Mouse (Mus musculus) CD4-positive, CD25-positive, alpha-beta regulatory T cell, adult 2 months (primary cell): ENCODE results near the gene Etv6.

Source experiments
- DNase-seq: peaks from one replicate; pipeline ENCODE4 v3.0.0-alpha.2; 2012; ENCODE audit warnings: low read depth, low spot score

Gene Etv6

DNA sequence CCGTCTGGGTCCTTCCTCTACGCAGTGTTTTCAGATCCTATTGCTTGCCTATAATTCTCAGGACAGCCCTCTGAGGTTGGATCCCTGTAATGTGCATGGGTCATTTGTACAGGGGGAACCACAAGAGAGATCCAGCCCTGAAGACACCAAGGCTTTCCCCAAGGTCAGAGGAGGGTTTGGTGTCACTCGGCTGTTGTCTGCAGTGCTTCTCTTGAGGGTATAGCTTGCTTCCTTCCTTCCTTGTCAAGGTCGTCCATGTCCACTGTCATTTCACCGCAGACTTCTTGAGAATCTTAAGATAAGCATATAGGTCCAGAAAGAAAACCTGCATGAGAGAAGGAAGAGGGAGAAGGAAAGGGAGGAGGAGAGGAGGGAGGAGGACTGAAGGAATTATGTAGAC, 215.3 kb downstream of the Etv6 start:
- DNase-seq = no peak

DNA sequence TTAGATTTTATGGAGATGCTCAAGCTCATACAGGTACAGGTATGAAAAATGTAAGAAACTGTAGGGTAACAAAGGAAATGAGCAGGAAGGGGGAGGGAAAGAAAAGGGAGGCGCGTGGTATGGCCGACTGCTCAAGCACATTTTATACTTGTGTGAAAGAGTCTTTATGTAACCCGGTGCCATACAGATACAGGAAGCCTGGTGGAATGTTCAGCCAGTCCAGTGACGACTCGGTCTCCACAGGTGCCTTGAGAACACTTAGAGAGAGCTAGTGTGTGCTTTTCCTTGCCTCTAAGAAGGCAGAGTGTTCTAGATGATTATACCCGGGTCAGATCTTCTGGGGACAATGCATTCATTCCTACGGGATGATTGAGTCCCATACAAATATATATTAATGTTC, 215.9 kb downstream of the Etv6 start:
- DNase-seq = peak; percentile 13

DNA sequence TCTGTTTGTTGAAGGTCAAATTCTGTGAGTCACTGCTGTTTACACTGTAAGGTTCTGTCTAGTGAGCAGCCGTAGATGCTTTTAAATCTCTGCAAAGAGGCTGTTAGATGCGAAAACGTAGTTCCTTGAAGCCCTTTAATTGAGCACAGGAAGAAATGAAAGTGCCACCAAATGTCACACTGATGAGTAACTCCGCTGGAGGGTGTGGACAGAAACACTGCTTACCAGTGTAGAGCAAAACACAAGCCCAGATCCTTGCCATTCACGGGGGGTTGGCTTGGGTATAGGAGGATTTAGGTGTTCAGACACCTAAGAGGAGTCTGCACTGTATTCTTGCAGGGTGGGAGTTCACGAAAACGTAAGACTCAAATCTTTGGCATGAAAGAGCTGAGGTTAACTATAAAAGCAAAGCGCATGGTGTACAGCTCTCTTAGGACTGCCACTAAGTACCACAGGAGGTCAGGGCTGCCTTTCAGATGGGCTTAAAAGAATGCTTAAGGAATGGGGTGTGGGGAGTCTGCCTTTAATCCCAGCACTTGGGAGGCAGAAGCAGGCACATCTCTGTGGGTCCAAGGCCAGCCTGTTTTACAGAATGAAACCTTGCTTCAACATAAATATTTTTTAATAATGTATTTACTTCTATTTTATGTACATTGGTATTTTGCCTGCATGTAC, 216.7 kb downstream of the Etv6 start:
- peak; percentile 49 for DNase-seq

DNA sequence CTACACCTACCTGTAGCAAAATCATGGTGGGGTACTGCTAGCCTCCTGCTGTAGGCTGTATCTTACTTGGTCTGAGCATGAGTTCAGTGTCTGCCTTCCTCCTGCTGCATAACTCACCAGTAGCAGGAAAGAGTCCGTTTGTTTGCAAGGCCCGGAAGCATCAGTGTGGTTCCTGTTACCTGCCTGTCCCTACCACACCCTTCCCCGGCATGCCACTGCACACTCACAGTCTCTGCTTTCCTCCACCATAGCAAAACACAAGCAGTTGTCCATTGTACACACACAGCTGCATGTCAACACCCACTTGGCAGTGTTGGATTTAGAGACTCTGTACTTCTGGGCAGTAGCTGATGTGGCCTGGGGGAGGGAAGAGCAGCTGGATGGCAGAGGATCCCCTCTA, 220.9 kb downstream of the Etv6 start:
- DNase-seq = no peak

DNA sequence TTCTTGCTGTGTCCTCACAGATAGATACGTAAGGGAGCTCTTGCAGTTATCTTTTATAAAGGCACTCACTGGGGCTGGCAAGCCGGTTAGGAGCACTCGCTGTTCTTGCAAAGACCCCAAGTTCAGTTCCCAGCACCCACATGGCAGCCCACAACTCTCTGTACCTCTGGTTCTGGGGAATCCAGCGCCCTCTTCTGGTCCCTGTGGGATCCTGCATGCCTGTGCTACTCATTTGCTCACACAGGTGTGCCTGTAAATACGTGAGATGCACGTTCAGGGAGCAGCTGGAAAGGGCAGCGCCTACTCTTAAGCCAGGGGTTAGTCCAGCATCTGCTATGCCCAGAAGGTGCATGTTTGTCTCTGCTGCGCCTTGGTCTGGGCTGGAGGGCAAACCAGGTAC, 224.4 kb downstream of the Etv6 start:
- no peak for DNase-seq

DNA sequence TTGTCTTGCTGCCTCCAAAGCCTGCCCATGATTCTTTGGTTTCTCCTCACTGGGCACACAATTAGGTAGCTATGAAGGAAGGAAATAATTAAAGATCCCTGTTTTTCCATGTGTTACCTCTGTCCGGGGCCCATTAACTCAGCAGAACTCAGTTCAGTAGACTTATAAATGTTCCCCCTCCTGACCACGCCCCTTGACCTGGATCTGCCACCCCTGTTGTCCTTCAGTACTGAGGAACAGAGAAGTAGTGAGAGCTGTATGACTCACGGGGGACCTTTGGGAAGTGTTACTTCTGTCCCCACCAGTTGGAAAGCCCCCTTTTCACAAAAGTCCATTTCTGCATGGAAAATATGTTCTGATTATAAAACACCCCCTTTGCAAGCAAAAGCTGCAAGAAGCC, 226.4 kb downstream of the Etv6 start:
- no peak for DNase-seq

DNA sequence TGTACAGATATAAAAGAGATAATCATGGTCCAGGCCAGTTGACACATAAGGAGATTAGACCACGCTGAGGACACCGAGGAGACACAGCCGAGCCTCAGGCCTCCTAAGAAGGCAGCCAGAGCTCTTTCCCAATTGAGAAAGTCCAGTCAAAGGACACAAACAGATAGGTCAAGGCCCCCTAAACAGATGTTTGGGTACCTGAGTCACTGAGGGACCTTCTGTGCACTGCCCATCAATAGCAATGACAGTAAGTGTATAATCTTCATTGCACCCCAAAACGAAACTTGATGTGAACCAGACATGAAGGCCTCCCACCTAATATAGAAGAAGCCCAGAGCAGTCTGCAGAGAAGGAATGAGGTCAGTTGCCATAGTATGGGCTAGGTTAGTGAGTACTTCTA, 226.9 kb downstream of the Etv6 start:
- DNase-seq = no peak

DNA sequence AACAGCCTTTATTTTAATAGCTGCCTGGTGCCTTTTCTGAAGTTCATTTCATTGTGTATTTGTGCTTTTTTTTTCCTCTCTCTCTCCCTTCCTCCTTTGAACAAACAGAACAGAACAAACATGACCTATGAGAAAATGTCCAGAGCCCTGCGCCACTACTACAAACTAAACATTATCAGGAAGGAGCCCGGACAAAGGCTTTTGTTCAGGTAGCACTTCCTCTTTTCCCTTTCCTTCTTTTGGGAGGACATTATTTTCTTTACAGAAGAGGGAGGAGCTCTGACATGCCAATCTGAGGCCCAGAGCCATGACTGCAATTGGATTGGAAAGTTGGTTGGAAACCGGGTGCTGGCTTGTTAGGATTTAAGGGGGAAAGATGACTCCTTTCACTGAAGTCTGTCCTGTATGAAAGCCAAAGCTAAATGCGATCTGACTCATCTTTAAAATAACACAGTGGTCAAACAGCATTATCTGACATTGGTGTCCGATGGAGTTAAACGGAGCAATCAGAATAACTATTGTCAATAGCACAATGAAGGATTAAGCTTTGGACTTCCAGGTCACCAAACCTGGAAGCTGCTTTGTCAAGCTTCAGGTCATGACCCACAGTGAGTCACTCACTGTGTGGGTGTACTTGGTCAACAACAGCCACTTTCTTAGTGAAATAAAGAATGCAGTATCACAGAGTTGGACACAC, 227.6 kb downstream of the Etv6 start:
- no peak for DNase-seq

DNA sequence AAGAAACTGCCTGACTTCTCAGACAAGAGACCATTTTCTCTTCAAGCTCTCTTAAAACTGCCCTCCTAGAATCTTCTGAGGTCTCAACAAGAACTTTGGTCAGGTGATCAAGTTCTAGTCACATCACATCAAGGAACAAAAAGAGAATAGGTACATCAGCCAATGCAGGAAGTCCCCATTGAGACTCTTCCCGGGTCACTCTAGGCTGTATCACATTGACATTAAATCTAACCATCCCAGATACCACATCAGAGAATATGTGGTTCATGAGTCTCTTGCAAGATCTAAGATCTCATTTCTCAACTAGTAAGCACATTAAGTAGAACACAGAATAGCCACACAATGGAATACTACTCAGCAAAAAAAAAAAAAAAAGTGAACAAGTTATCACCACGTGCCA, 238.4 kb downstream of the Etv6 start:
- peak; percentile 30 for DNase-seq

DNA sequence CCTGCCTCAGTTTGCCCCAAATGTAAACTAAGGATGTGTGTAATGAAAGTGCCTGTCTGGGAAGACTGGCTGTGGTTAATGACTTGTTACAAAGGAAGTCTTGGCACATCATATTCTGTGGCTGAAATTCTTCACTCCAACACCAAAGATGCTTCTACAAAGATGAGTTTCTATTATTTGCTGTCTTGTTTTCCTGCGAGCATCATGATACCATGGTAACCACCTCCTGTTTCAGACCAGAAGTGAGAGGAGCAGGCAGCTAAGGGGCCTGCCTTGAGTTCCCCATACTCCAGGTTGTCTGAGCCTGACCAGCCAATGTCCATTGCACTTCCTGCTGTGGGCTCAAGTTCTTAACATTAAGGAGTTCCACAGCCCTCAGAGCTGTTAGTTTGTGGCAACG, 241.5 kb downstream of the Etv6 start:
- no peak for DNase-seq

DNA sequence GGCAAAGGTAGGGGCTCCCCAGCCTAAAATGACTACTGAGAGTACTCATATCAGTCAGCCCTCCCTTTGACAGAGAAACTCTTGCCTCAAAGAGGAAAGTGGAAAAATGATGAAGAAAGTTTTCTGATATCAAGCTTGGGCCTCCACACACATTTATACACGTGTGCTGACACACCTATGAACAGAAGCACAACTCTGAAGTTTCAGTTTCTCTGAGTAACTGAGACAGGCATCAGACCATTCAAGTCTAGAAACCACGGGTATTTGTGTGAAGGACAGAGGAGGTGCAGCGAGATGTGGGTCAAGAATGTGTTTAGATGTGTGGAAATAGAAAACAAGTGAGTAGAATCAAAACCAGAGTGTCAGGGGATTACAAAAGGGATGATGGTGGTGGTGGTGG, 246.6 kb downstream of the Etv6 start:
- peak; percentile 4 for DNase-seq

DNA sequence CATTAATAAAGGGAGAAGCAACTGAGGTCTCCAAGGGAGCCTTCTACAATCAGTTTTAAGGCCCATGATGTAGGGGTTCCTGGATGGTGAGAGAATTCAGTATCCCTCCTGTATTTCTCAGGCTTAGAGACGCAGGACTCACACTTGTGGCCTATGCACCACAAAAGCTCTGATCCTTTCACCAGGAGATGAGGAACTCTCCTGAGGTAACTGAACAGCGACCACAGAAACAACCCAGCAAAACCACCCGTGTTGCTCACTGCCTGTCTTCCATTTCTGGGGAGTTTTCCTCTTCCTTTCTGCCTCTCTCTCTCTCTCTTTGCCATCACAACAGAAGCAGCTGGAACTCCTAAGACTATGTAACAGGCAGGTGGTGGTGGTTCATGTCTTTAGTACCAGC, 256.3 kb downstream of the Etv6 start:
- no peak for DNase-seq

DNA sequence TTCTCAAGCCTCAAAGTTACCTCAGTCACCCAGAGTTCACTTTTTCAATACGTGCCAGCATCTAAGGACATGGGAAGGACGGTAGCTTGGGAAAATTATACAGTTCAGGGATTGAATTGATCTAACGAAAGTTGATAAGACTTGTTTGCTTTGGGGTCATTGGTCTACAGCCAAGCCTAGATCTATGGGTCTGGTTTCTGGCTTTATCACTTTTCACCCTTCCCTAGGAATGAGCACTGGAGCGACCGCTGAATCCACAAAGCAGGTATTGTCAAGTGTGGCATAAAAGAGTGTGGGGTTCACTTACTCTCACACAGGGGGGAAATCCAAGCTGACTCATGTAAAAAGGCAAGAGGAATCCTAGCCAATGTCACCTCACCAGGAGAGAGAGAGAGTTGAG, 256.9 kb downstream of the Etv6 start:
- no peak for DNase-seq

DNA sequence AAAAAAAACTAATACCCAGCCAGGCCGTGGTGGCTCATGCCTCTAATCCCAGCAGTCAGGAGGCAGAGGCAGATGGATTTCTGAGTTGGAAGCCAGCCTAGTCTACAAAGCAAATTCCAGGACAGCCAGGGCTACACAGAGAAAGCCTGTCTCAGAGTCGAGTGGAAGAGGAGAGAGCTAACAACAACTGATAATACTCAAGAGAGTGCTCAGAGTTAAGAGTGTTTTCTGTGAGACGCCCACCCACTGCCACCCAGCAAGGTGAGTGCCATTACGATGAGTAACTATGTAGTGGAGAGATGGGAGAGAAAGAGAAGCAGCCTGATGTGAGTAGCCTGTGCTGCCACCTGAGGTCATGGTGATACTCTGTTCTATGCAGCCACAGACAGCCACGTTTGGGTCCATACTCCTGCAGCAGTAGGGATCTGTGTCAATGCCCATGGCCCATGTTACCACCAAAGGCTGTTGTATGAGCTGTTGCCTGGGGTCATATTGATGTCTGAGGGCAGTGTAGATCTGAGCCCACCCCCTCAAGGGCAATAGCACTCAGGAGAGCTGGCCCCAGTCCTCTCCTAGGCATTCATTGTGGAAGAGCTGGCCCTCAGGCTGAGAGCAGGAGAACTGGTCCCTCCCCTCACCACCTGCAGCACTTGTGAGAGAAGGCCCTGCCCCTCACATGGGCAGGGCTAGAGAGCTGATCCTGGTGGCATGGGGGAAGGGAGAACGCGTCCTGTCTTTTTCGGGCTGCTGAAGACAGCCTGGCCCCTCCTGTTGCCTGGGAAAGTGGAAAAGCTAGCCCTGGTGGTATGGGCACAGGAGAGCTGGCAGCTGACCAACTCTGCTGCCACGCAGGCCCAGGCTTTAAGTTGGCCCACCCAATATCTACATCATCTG, 258.4 kb downstream of the Etv6 start:
- no peak for DNase-seq

DNA sequence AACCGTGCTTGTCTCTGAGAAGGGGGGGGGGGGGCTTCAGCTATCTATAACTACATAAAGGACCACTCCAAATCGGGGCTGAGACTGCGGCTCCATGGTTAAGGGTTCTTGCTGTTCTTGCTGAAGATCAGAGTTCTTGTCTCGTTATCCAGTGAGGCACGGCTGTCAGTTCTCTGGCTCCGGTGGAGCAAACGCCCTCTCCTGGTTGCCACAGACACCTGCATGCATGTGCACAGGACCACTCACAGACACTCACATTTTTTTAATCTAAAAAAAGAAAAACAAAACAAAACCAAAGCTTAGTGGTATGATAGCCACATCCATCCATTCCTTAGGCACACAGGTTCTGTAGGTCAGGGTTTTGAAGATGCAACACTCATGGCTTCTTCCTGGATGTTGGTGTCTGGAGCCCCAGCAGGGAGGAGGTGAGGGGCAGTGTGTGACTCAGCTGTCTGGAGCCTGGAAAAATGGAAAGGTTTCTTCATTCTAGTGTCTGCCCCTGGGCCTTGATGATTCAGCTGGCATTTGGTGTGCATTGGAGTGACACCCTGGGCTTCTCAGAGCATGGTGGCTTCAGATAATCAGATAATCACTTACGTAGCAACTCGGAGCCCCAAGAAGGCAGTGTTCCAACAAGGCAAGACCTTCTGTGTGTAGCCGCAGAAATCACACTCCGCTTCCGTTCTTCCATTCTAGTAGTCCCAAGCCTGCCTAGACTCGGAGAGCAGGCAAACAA, 262.6 kb downstream of the Etv6 start:
- DNase-seq = no peak

DNA sequence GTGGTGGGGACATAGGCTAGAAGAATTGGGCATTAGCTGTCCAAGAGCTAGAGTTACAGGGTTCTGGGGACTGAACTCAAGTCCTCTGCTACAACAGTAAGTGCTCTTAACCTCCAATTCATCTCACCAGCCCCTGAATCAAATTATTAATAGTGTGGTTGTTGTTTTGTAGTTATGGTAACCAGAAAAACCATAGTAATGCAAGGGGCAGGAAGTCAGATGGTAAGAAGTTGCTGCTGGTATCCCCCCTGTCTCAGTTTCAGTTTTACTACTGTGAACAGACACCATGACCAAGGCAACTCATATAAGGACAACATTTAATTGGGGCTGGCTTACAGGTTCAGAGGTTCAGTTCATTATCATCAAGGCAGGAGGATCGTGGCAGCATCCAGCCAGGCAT, 266.5 kb downstream of the Etv6 start:
- DNase-seq = peak; percentile 52

DNA sequence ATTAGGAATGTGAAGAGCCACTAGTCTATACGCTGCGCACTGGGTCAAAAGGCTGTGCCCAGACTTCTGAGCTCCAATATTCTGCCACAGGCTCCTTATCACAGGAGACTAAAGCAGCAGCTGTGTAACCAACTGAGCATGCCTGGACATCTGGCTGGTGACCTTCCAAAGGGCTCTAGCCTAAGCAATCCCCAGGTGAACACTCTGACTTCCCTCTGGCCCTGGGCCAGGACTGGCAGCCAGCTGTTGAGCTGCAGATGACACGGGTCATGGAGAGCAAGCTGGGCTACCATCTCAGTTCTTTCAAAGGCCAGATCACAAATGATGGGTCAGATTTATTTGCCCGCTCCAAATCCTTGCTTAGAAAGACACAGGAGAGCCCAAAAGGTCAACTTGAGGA, 275.8 kb downstream of the Etv6 start:
- no peak for DNase-seq

DNA sequence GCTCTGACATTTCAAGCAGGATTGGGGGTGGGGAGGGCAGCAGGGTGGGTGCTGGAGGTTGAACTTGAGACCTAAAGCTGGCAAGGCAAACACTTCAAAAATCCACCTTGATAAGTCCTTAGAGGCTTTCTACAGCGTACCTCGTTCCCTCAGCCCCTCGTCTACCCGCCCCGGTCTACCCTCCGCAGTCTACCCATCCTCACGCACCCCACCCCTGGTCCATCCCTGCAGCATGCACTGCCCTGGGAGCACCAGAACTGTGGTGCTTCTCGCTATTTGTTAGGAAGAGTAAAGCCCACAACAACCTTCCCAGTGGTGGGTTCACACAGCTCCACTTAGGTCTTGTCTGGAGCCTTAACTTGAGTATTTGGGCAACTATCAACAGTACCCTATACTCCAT, 277.1 kb downstream of the Etv6 start:
- DNase-seq = no peak

DNA sequence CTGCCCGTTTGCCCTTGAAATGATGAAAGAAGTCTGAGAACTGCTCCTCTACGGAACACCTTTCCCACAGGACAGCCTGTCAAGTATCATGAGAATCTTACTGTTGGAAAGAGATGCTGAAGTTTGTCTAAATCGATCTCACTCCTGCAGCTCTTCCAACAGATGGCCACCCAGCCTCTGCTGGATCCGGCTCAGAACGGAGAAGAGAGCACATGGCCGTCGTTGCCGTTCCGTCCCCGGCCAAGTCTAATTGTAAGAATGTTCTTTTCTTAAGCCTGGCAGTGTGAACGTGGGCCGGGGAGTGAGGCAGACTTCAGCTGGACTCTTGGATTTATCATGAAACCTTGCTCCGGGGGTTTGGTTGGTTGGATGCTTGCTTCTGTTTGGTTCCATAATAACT, 281.9 kb downstream of the Etv6 start:
- no peak for DNase-seq
